Mouse (Mus musculus) spleen, adult 2 months (tissue): ENCODE data around the gene Tcp11l2.

Source experiments
- CTCF ChIP-seq: fragments of 200-500 bp; IDR thresholded peaks from 2 replicates; pipeline ENCODE4 v1.5.1; 2011; ENCODE audit warnings: mild to moderate bottlenecking, inconsistent platforms; ENCODE audit not compliant: insufficient read depth, insufficient read length, insufficient replicate concordance; ENCODE audit errors: extremely low read depth
- POLR2A ChIP-seq: fragments of 200-500 bp; IDR thresholded peaks from 2 replicates; pipeline ENCODE4 v1.6.1; 2011; ENCODE audit warnings: low read depth, low read length, inconsistent platforms

DNA sequence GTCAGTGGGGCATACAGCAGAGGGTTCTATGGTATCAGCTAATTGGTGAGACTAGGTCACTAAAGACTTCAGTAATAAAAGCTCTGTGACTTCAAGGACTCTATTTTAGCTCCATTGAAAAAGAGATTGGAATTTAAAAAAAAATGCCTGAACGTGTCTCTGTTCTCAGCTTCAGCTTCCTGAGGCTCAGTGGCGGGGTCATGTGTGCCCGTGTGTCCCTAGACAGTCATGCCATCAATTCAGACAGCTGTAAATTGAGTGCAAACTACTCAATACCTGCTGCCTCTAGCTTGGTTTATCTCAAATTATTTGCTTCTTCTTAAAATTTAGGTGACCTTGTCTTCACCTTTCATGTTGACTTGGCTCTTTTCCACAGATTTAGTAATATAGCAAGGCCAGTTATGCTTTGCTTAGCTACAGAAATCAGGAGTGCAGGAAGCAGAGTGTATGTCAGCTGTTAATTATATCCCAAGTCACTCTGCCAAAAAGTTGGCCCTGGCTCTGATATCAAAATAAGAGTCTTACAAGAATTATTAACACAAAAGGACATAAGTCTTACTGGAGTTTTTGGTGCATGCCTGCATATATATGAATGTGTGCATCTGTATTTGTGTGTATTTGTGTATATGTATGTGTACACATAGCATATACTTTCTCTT lies 20.8 kb downstream of the Tcp11l2 start:
- TF ChIP-seq CTCF (no peak), POLR2A (no peak)
